Mouse (Mus musculus) forebrain, embryonic 12.5 days (tissue): ENCODE results near the gene Tldc1. TPM values are rescaled to one million over a fixed set of nuclear protein-coding genes. Genes with fewer than 3 reads are reported as not detected.

ENCODE experiments used
- ATAC-seq: fragments of 200-750 bp; cut with Nextera tagmentation; 2 replicates; pipeline ENCODE4 v1.8.0; 2017; ENCODE audit warnings: moderate TSS enrichment; ENCODE audit not compliant: low FRiP score
- H3K27ac ChIP-seq: fragments of 300-500 bp; sonication (generic); 2 replicates; pipeline ENCODE4 v1.5.1; 2016; ENCODE audit warnings: mild to moderate bottlenecking
- H3K27me3 ChIP-seq: fragments of 300-500 bp; sonication (generic); 2 replicates; pipeline ENCODE4 v1.6.1; 2016; ENCODE audit warnings: mild to moderate bottlenecking
- H3K36me3 ChIP-seq: fragments of 300-500 bp; sonication (generic); replicated peaks from 2 replicates; pipeline ENCODE4 v1.6.1; 2016; ENCODE audit warnings: mild to moderate bottlenecking
- H3K4me1 ChIP-seq: fragments of 300-500 bp; sonication (generic); 2 replicates; pipeline ENCODE4 v1.6.1; 2016
- H3K4me2 ChIP-seq: fragments of 300-500 bp; sonication (generic); 2 replicates; pipeline ENCODE4 v1.6.1; 2016; ENCODE audit warnings: mild to moderate bottlenecking, moderate library complexity
- H3K4me3 ChIP-seq: fragments of 300-500 bp; sonication (generic); replicated peaks from 2 replicates; pipeline ENCODE4 v1.5.1; 2016; ENCODE audit warnings: mild to moderate bottlenecking
- H3K9ac ChIP-seq: fragments of 300-500 bp; sonication (generic); 2 replicates; pipeline ENCODE4 v1.6.1; 2016; ENCODE audit warnings: mild to moderate bottlenecking
- H3K9me3 ChIP-seq: fragments of 300-500 bp; sonication (generic); 2 replicates; pipeline ENCODE4 v1.6.1; 2016
- WGBS: fragments of 180-500 bp; shearing (Covaris S2); methylation state at CpG from one replicate; pipeline ENCODE4 v1.1.7; 2016; 5-methylcytosine and 5-hydroxymethylcytosine counted together
- polyA plus RNA-seq: library from polyadenylated mRNA; unstranded; fragments of >200 nt; fragmentation: Nextera tagmentation; extraction: Ambion mirVana; gene quantifications from 2 replicates; pipeline ENCODE4 v1.2.1, GENCODE M21; 2016

Tldc1 gene
- polyA plus RNA-seq, 1 experiment from 2014 or later: 10.9 TPM

DNA sequence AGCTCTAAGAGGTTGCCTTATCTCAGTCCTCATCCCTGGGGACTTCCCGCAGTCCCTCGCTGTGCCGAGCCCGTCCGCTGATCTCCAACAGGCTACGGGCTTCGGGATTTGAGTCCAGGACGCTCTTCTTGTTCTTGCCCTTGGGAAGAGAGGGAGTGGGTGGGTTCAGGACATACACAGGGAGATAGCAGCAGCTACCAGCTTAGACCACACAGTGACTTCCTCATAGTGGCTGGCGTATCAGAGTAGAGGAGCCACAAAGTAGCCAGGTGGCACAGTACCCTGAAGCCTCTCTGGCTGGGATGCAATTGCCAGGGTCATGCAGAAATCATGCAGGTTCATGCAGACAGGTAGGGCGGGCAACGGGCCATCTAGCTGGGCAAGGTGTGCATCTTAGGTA, 16.5 kb downstream of the Tldc1 start:
- Histone ChIP-seq H3K27me3 (no peaks in the 10 kb centered on the region), H3K9ac (no peak overlapping the region), H3K9me3 (no peaks in the 10 kb centered on the region), H3K36me3 (peaks cover 24% of the 10 kb centered on the region), H3K27ac (no peak overlapping the region), H3K4me2 (no peak overlapping the region), H3K4me3 (no peak overlapping the region), H3K4me1 (peaks cover 10% of the 10 kb centered on the region; the same call in 1 of the 2 replicates)
- 95% methylated on average over 11 of the region's 11 CpGs for WGBS
- no peak for ATAC-seq

DNA sequence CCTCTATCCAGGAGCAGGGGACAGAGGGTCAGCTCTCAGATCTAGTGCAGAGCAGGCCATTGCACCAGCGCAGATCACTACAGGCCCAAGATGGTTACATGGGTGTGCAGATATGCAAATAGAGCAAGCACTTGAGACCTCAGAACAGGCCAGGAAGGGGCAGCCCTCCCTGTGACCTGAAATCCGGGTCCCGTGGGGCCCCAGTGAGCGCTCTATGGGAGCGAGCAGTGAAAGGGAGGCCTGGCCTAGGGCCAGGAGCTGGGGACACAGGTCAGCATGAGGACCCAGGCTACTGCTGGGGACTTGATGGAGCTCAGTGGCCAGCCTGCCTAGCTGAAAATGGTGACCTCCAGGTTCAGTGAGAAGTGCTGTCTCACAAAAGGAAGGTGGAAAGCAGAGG, 21.7 kb downstream of the Tldc1 start:
- H3K27me3 ChIP-seq: no peaks in the 10 kb centered on the region
- H3K27ac ChIP-seq: no peak overlapping the region
- H3K9me3 ChIP-seq: no peaks in the 10 kb centered on the region
- no peak for ATAC-seq
- no peak overlapping the region for H3K4me3 ChIP-seq
- H3K4me2 ChIP-seq: no peak overlapping the region
- peaks cover 2% of the 10 kb centered on the region; the same call in 1 of the 2 replicates for H3K36me3 ChIP-seq
- no peak overlapping the region for H3K9ac ChIP-seq
- WGBS: 67% methylated on average over 5 of the region's 5 CpGs
- H3K4me1 ChIP-seq: peaks cover 23% of the 10 kb centered on the region

DNA sequence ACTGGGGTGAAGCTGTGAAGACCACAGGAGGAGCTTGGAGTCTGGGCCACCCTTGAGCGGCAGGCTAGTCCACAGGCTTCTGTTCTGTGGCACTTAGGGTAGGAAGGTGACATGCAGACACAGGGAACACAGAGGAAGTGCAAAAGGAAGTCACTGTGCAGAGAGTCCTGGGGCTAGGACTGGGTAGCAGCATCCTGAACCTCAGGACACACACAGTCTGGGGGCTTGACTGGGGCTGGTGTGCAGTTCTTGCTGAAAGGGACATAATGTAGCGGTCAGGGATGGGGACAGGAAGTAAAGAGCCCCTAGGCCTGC, 22.1 kb downstream of the Tldc1 start:
- Histone ChIP-seq H3K9ac (no peak overlapping the region), H3K36me3 (no peaks in the 10 kb centered on the region; the same call in 1 of the 2 replicates), H3K27ac (no peak overlapping the region), H3K9me3 (no peaks in the 10 kb centered on the region), H3K27me3 (no peaks in the 10 kb centered on the region), H3K4me1 (peaks cover 23% of the 10 kb centered on the region), H3K4me2 (peak overlapping the region; percentile 43; the same call in 1 of the 2 replicates), H3K4me3 (no peak overlapping the region)
- ATAC-seq: no peak
- WGBS: 55% methylated on average over 2 of the region's 2 CpGs

DNA sequence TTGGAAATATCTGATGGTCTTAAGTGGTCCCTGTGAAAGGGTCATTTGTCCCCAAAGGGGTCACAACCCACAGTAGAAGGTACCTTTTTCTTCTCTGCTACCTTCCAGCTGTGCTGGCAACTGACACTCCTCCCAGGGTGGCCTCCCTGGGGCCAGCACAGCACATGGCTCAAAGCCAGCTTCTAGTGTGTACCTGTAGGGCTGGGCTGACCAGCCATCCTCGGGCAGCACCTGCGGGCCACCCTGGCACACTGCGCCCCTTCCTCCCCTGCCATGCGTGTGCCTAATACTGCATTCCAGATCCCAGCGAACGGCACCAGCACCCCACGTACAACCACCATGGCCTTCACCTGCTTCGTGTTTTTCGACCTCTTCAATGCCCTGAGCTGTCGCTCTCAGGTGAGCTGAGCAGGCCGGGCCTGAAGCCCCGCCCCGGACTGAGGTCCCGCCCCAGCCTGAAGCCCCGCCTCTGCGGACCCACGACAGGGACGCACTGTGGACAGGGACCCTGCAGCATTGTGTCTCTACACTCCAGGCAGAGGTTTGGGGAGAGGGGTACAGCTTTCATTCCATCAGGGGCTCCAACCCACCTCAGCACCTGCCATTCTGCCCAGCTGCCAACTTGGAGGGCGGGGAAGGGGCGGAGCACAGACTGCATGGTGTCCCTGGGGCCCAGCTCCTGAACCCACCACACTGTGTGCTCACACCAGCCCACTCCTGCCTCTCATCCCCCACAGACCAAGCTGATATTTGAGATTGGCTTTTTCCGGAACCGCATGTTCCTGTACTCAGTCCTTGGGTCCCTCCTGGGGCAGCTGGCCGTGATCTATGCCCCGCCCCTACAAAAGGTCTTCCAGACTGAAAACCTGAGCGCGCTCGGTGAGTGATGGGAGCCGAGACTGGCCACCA, 22.7 kb downstream of the Tldc1 start:
- Histone ChIP-seq H3K36me3 (no peaks in the 10 kb centered on the region; the same call in 1 of the 2 replicates), H3K9me3 (no peaks in the 10 kb centered on the region), H3K9ac (no peak overlapping the region), H3K4me2 (peak overlapping the region; percentile 43), H3K4me3 (peak overlapping the region; percentile 17), H3K27me3 (no peaks in the 10 kb centered on the region), H3K27ac (no peak overlapping the region), H3K4me1 (peaks cover 23% of the 10 kb centered on the region)
- ATAC-seq: peak; percentile 32; the same call in 1 of the 2 replicates
- WGBS: 15% methylated on average over 28 of the region's 28 CpGs

DNA sequence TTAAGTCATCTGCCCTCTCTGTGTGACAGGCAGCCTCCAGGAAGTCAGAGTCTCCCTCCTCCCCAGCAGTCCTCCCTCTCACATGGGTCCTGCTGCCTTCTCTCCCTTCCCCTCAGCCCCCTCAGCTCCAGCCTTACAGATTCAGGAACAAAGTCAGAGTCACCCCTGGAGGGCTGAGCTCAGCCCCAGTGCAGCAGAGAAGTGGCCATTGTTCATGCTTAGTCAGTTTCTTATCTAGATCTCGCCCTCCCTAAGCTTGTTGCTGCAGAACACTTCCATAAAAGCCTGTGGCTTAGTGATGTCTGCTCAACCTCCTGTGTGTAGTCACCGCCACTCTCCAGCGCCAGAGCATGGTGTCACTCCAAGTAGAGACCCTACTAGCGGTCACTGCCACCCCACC, 33.6 kb downstream of the Tldc1 start:
- ATAC-seq: no peak
- H3K9ac ChIP-seq: no peak overlapping the region
- H3K27me3 ChIP-seq: no peaks in the 10 kb centered on the region
- 85% methylated on average over 4 of the region's 4 CpGs for WGBS
- no peaks in the 10 kb centered on the region for H3K9me3 ChIP-seq
- no peak overlapping the region for H3K4me3 ChIP-seq
- peaks cover 5% of the 10 kb centered on the region; the same call in 1 of the 2 replicates for H3K4me1 ChIP-seq
- no peaks in the 10 kb centered on the region for H3K36me3 ChIP-seq
- H3K4me2 ChIP-seq: no peak overlapping the region
- H3K27ac ChIP-seq: no peak overlapping the region

DNA sequence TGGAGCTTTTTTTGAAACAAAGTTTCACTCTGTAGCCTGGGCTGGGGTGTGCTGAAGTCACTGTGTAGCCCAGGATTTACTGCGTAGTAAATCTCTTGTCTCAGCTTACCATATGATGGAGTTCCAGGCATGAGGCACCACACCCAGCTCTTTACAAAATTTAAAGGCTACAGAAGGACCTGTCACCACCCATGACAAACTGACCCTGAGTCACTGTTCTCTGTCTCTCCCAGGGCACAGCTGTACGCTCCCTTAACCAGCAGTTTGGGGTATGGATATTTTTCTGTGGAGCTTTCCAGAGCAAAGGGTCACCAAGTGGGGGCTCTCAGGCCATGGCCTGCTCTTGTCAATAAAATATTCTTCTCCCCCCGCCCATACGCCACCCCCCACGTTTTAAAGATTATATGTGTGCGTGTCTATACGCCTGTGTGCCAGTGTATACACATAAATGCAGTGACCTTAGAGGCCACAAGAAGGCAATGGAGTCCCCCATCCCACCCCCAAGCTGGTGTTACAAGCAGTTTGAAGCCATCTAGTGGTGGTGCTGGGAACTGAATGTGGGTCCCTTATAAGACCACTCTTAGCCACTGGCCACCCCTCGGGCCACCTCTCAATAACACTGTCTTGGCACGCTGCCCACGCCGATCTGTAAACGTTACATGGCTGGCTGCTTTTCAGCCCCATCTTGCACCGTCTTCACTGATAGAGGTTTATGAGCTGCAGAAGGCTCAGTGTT, 34.8 kb downstream of the Tldc1 start:
- Histone ChIP-seq H3K9me3 (no peaks in the 10 kb centered on the region), H3K4me1 (peaks cover 5% of the 10 kb centered on the region; the same call in 1 of the 2 replicates), H3K27me3 (no peaks in the 10 kb centered on the region), H3K4me3 (no peak overlapping the region), H3K4me2 (no peak overlapping the region), H3K9ac (no peak overlapping the region), H3K27ac (no peak overlapping the region), H3K36me3 (no peaks in the 10 kb centered on the region)
- WGBS: 56% methylated on average over 13 of the region's 13 CpGs
- ATAC-seq: no peak

DNA sequence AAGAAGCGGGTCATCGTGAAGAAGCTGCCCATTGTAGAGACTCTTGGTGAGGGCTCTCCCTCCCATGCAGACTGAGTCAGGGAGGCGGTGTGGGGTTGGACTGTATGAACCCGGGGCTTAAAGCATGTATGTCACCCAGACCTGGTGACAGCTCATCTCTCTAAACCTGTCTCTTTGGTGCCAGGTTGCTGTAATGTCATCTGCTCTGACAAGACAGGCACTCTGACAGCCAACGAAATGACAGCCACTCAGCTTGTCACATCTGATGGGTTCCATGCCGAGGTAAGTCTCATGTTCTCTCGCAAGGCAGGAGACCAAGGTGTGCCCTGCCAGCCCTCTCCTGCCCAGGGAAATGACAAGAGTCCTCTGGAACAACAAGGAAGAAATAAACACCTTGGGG, 35.8 kb downstream of the Tldc1 start:
- Histone ChIP-seq H3K27me3 (no peaks in the 10 kb centered on the region), H3K36me3 (no peaks in the 10 kb centered on the region), H3K9ac (no peak overlapping the region), H3K9me3 (no peaks in the 10 kb centered on the region), H3K4me3 (no peak overlapping the region), H3K27ac (no peak overlapping the region), H3K4me2 (no peak overlapping the region), H3K4me1 (peaks cover 5% of the 10 kb centered on the region; the same call in 1 of the 2 replicates)
- WGBS: 89% methylated on average over 7 of the region's 7 CpGs
- no peak for ATAC-seq

DNA sequence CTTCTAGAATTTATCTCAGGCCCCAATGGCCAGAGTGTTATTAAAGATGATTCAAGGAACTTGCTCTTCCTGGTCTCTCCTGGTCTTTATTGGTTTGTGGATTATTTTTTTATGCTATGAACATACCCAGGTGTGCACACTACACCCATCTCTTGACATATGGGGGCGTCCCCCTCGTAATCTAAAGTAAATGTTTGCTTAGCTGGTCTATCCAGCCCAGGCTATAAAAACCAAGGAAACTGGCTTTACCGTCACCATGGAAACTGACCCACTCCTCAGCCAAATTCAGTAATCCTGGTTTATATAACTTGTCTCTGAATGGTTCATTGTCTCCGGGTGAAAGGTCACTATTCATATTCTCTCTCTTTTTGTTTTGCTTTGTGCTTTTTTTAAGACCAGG, 37.6 kb downstream of the Tldc1 start:
- no peaks in the 10 kb centered on the region for H3K9me3 ChIP-seq
- H3K27me3 ChIP-seq: no peaks in the 10 kb centered on the region
- 65% methylated on average over 4 of the region's 4 CpGs for WGBS
- no peak for ATAC-seq
- H3K9ac ChIP-seq: no peak overlapping the region
- H3K27ac ChIP-seq: no peak overlapping the region
- H3K4me1 ChIP-seq: peaks cover 5% of the 10 kb centered on the region; the same call in 1 of the 2 replicates
- no peak overlapping the region for H3K4me2 ChIP-seq
- no peak overlapping the region for H3K4me3 ChIP-seq
- H3K36me3 ChIP-seq: no peaks in the 10 kb centered on the region

DNA sequence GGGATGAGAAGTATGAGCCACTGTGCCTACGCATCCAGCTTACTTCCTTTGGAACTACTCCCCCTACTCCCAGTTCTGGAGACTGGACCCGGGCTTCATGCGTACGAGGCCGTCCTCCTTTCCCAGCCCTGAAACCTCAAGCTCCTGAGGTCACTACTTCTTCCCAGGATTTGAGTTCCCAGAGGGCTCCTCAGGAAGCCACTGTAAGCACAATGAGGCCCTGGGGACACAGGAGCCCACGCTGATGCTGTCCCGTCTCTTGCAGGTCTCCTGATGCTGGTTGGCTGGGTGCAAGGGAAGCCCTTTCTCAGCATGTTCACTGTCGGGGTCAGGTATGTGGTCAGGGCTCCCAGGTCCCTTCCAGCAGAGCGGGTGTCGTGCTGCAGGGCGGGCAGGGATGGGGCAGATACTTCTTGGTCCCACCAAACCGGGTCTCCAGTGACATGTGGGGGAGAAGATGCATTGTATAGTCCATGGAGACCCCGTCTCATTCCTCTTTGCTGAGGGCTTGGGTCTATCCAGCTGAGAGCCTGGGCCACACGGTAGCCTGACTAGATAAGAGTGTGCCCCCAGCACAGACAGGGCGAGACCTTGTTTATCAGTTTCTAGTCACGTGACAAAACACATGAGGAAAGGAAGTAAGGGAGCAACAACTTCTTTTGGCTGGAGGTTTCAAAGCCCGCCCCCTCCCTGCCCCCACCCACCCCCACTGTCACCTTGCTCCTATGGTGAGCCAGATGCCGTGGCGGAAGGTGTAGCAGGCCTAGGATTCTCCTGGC, 39.9 kb downstream of the Tldc1 start:
- Histone ChIP-seq H3K36me3 (no peaks in the 10 kb centered on the region), H3K9ac (no peak overlapping the region), H3K4me2 (no peak overlapping the region), H3K27me3 (no peaks in the 10 kb centered on the region), H3K4me3 (no peak overlapping the region), H3K4me1 (peaks cover 5% of the 10 kb centered on the region; the same call in 1 of the 2 replicates), H3K9me3 (no peaks in the 10 kb centered on the region), H3K27ac (no peak overlapping the region)
- 83% methylated on average over 17 of the region's 19 CpGs for WGBS
- no peak for ATAC-seq

DNA sequence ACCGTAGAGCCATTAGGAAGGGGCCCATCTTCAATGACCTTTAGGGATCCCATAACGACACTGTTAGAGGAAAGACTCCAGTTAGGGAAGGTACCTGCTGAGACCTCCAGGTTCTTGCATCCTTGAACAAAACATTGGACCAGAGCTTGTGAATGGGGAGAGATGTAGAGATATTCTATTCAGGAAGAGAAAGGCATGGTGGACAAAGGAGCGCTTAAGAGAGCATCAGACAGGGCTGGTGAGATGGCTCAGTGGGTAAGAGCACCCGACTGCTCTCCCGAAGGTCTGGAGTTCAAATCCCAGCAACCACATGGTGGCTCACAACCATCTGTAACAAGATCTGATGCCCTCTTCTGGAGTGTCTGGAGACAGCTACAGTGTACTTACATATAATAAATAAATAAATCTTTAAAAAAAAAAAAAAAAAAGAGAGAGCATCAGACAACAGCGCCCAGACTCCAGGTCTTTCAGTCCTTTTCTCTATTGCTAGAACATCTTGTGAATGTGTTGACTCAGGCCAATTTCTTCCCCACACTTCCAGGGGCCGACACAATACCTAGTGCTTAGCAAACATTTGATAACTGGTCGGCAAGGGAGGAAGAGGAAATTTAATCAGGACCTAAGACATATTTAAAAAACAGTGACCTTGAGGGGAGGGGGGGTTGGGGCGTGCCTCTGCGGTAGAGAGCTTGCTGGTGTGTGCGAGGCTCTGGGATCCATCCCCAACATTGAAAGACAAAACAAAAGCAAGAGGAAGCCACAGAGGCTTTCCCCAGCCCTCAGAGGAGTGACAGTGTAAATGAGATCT, 40.9 kb downstream of the Tldc1 start:
- no peaks in the 10 kb centered on the region for H3K36me3 ChIP-seq

DNA sequence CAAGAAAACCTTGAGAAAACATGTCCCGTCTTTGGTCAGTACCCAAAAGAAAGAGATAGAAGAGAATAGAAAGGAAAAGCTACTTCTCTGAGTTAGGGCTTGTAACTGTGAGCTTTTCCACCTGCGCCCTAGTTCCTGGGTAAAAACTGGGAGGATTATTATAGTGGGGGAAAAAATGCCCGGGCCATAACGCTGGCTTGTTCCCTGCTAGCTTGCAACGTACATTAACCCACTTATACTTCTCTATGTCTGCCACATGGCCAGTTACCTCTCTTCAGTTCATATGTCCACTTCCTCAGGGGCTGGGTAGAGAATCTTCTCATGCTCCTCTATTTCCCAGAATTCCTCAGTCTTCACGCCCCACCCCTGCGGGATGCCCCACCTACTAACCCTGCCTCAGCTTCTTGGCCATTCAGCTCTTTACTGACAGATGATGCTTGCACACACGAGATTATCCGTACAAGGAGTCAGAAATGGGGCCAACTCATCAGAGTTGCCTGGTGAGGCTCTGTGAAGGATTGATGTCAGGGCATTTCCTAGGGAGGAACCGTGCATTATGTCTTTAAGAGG, 41.8 kb downstream of the Tldc1 start:
- Histone ChIP-seq H3K9ac (no peak overlapping the region), H3K27ac (no peak overlapping the region), H3K4me2 (no peak overlapping the region), H3K9me3 (no peaks in the 10 kb centered on the region), H3K4me3 (no peak overlapping the region), H3K36me3 (no peaks in the 10 kb centered on the region), H3K4me1 (peaks cover 5% of the 10 kb centered on the region; the same call in 1 of the 2 replicates), H3K27me3 (0 out of 2 replicates have a peak, but pooled peaks cover 2% of the 10 kb centered on the region)
- 87% methylated on average over 10 of the region's 10 CpGs for WGBS
- no peak for ATAC-seq

More for the DNA sequence above, 40.9 kb downstream of the Tldc1 start:
- Histone ChIP-seq H3K9ac (no peak overlapping the region), H3K27me3 (0 out of 2 replicates have a peak, but pooled peaks cover 2% of the 10 kb centered on the region), H3K27ac (no peak overlapping the region), H3K9me3 (no peaks in the 10 kb centered on the region), H3K4me2 (no peak overlapping the region), H3K4me1 (peaks cover 5% of the 10 kb centered on the region; the same call in 1 of the 2 replicates), H3K4me3 (no peak overlapping the region)
- WGBS: 79% methylated on average over 11 of the region's 11 CpGs
- ATAC-seq: no peak
